14 mouse cellular contexts compared by ENCODE assay signal in genomic region chr17:64491922-64492353, GRCm38 (mm10).
DNase-seq lines count a peak whose midpoint lies in the region; ATAC-seq and TF ChIP-seq lines count a peak whose summit lies in the region.
"Had no signal": no experiment of that assay in that cellular context is flagged by ENCODE, and none has a peak within 500 bp of the region (broad histone marks: within the 10 kb centered on the region; RNA-seq: fewer than 3 reads in every experiment).

No protein-coding gene starts in this region.

- no peaks in the 10 kb centered on the region for H3K9me3 ChIP-seq in heart, embryonic 10.5 days
- no peaks in the 10 kb centered on the region for H3K9me3 ChIP-seq in liver, embryonic 14.5 days (ENCODE audit: control insufficient read depth, low read length)
- H3K9me3 ChIP-seq: hindbrain, embryonic 13.5 days; midbrain, embryonic 10.5 days had no signal

- no peak for TF ChIP-seq POLR2A in cerebellum, adult 2 months (IDR thresholded peaks at IDR 0.05; ENCODE audit: borderline replicate concordance, insufficient read depth, low read length)

- peaks cover 4% of the 10 kb centered on the region; the same call in 1 of the 2 replicates for H3K4me1 ChIP-seq in heart, embryonic 10.5 days
- peaks cover 2% of the 10 kb centered on the region in 2 experiments; a peak in 1 of 4 replicates for H3K4me1 ChIP-seq in liver, embryonic 14.5 days (replicated peaks; ENCODE audit: control insufficient read depth in 2 of 2, insufficient read depth in 2 of 2, low read length in 1 of 2)
- no peaks in the 10 kb centered on the region for H3K4me1 ChIP-seq in cerebellum, adult 2 months (ENCODE audit: control insufficient read depth, insufficient read depth, low read length)

- WGBS in heart, embryonic 10.5 days: 28% methylated on average over 9 of the region's 10 CpGs
- WGBS in liver, embryonic 14.5 days (ENCODE audit: insufficient replicate concordance): 32% methylated on average over 10 of the region's 10 CpGs
- 58% methylated on average over 9 of the region's 10 CpGs for WGBS in cerebellum, adult 2 months

- no peaks in the 10 kb centered on the region for H3K36me3 ChIP-seq in heart, embryonic 10.5 days
- no peaks in the 10 kb centered on the region for H3K36me3 ChIP-seq in liver, embryonic 14.5 days (replicated peaks; ENCODE audit: control insufficient read depth, insufficient read depth, low read depth)
- H3K36me3 ChIP-seq: G1E; hindbrain, embryonic 13.5 days; midbrain, embryonic 10.5 days had no signal

- 0 out of 2 replicates have a peak, but pooled peaks cover 7% of the 10 kb centered on the region for H3K27me3 ChIP-seq in heart, embryonic 10.5 days (ENCODE audit: insufficient read depth, poor library complexity, severe bottlenecking)
- H3K27me3 ChIP-seq in liver, embryonic 14.5 days (ENCODE audit: control insufficient read depth, insufficient read depth, low read length): no peaks in the 10 kb centered on the region
- no peaks in the 10 kb centered on the region for H3K27me3 ChIP-seq in cerebellum, adult 2 months (ENCODE audit: control insufficient read depth, insufficient read depth, low read length)
- H3K27me3 ChIP-seq: hindbrain, embryonic 13.5 days had no signal

- DNase-seq in heart, embryonic 10.5 days (ENCODE audit: low spot score): peak; percentile 77
- DNase-seq in heart, adult 18-20 months: no peak
- DNase-seq in MEL-GATA-1-ER (ENCODE audit: extremely low read depth, low read depth): peak; percentile 59
- no peak for DNase-seq in liver, embryonic 14.5 days (ENCODE audit: low read depth in 3 of 3, low spot score in 3 of 3)
- peak; percentile 58 for DNase-seq in lung, postnatal 36 days
- DNase-seq in cerebellum, adult 9-11 months: no peak
- DNase-seq in urinary bladder, postnatal 36 days (ENCODE audit: low spot score in 2 of 2): no peak
- DNase-seq in cerebellum, adult 2 months: no peak
- DNase-seq: cerebellum, postnatal 25 days; kidney, postnatal 14 days; right cerebral cortex, adult 18-20 months had no signal

- H3K4me3 ChIP-seq in heart, embryonic 10.5 days: peak overlapping the region; percentile 8; the same call in 1 of the 2 replicates
- H3K4me3 ChIP-seq in liver, embryonic 14.5 days (ENCODE audit: insufficient read depth in 1 of 2, low read depth in 2 of 2, low read length in 2 of 2): no peak overlapping the region
- H3K4me3 ChIP-seq in cerebellum, adult 2 months (replicated peaks; ENCODE audit: insufficient read depth, low read depth, low read length): no peak overlapping the region
- H3K4me3 ChIP-seq: hindbrain, embryonic 13.5 days; midbrain, embryonic 10.5 days had no signal

- no peak overlapping the region for H3K27ac ChIP-seq in heart, embryonic 10.5 days
- H3K27ac ChIP-seq in liver, embryonic 14.5 days: no peak overlapping the region
- H3K27ac ChIP-seq in cerebellum, adult 2 months (ENCODE audit: insufficient read depth, low read length): no peak overlapping the region
- H3K27ac ChIP-seq: midbrain, embryonic 10.5 days had no signal

- no peak overlapping the region; the same call in 1 of the 2 replicates for H3K4me2 ChIP-seq in liver, embryonic 14.5 days (ENCODE audit: low read depth)
- H3K4me2 ChIP-seq: hindbrain, embryonic 13.5 days had no signal

- no peak for TF ChIP-seq EP300 in liver, embryonic 14.5 days (IDR thresholded peaks at IDR 0.05; ENCODE audit: low read depth)

- no peak overlapping the region for H3K9ac ChIP-seq in liver, embryonic 14.5 days (replicated peaks)
- H3K9ac ChIP-seq: hindbrain, embryonic 13.5 days had no signal

- ATAC-seq in liver, embryonic 14.5 days (ENCODE audit: insufficient read depth): peak; percentile 39; the same call in 1 of the 2 replicates

- TF ChIP-seq CTCF in liver, embryonic 14.5 days (IDR thresholded peaks at IDR 0.05; ENCODE audit: low read depth): no peak
- no peak for TF ChIP-seq CTCF in cerebellum, adult 2 months (IDR thresholded peaks at IDR 0.05; ENCODE audit: borderline replicate concordance, insufficient read depth, low read depth, low read length)

Comparison
In these comparisons a context has a peak if more than half of its experiments do, and no peak if none do; other contexts are left out.
1. DNase-seq: peak in heart, embryonic 10.5 days (single experiment), MEL-GATA-1-ER (single experiment) and lung, postnatal 36 days (single experiment); none in heart, adult 18-20 months (0 of 2), liver, embryonic 14.5 days (0 of 3), cerebellum, adult 9-11 months (single experiment), urinary bladder, postnatal 36 days (0 of 2) and cerebellum, adult 2 months (0 of 2).